8 mouse cellular contexts compared by ENCODE assay signal in genomic region chr11:95337129-95337813, GRCm38 (mm10). TPM values are rescaled to one million over a fixed set of nuclear protein-coding genes. Genes with fewer than 3 reads are reported as not detected.
A peak's percentile ranks its signal among the peaks of the same experiment; 100 is the strongest.
DNase-seq lines count a peak whose midpoint lies in the region; ATAC-seq and TF ChIP-seq lines count a peak whose summit lies in the region.

No protein-coding gene starts in this region.

- no peaks in the 10 kb centered on the region for H3K27me3 ChIP-seq in embryonic facial prominence, embryonic 12.5 days
- H3K27me3 ChIP-seq in kidney, adult 2 months (replicated peaks; ENCODE audit: control insufficient read depth, insufficient read depth, low read length), result no peaks in the 10 kb centered on the region
- H3K27me3 ChIP-seq in liver, embryonic 15.5 days, result no peaks in the 10 kb centered on the region
- no peaks in the 10 kb centered on the region for H3K27me3 ChIP-seq in stomach, embryonic 15.5 days (replicated peaks)

- peak overlapping the region; percentile 83 for H3K9ac ChIP-seq in embryonic facial prominence, embryonic 12.5 days
- peak overlapping the region; percentile 90 for H3K9ac ChIP-seq in liver, embryonic 15.5 days
- H3K9ac ChIP-seq in stomach, embryonic 15.5 days, result peak overlapping the region; percentile 66

- peaks cover 33% of the 10 kb centered on the region for H3K4me1 ChIP-seq in embryonic facial prominence, embryonic 12.5 days
- H3K4me1 ChIP-seq in kidney, adult 2 months (ENCODE audit: control insufficient read depth, insufficient read depth, low read length), result peaks cover 17% of the 10 kb centered on the region; the same call in 1 of the 2 replicates
- H3K4me1 ChIP-seq in liver, embryonic 15.5 days (replicated peaks), result peaks cover 81% of the 10 kb centered on the region
- H3K4me1 ChIP-seq in stomach, embryonic 15.5 days, result peaks cover 26% of the 10 kb centered on the region; the same call in 1 of the 2 replicates

- peak overlapping the region; percentile 54 for H3K4me2 ChIP-seq in embryonic facial prominence, embryonic 12.5 days (replicated peaks)
- peak overlapping the region; percentile 69 for H3K4me2 ChIP-seq in liver, embryonic 15.5 days
- H3K4me2 ChIP-seq in stomach, embryonic 15.5 days, result peak overlapping the region; percentile 81

- TF ChIP-seq CTCF in kidney, adult 2 months (conservative IDR thresholded peaks at IDR 0.05; ENCODE audit: insufficient read depth, insufficient read length, low read depth, low read length), result no peak

- H3K27ac ChIP-seq in embryonic facial prominence, embryonic 12.5 days, result peak overlapping the region; percentile 74
- peak overlapping the region; percentile 33; the same call in 1 of the 2 replicates for H3K27ac ChIP-seq in kidney, adult 2 months (ENCODE audit: insufficient read depth, low read depth, low read length)
- peak overlapping the region; percentile 97 for H3K27ac ChIP-seq in liver, embryonic 15.5 days (replicated peaks)
- H3K27ac ChIP-seq in stomach, embryonic 15.5 days, result peak overlapping the region; percentile 80

- H3K36me3 ChIP-seq in embryonic facial prominence, embryonic 12.5 days, result no peaks in the 10 kb centered on the region
- no peaks in the 10 kb centered on the region for H3K36me3 ChIP-seq in kidney, adult 2 months (ENCODE audit: control insufficient read depth, insufficient read depth, low read length)
- peaks cover 21% of the 10 kb centered on the region for H3K36me3 ChIP-seq in liver, embryonic 15.5 days (replicated peaks)
- no peaks in the 10 kb centered on the region for H3K36me3 ChIP-seq in stomach, embryonic 15.5 days

- peak; percentile 26 to 36 for DNase-seq in frontal cortex, postnatal 10 days (ENCODE audit: low spot score in 2 of 2)
- no peak for DNase-seq in frontal cortex, postnatal 25 days (ENCODE audit: low spot score in 2 of 2)
- peak; percentile 69 to 72 for DNase-seq in heart, adult 9 months (ENCODE audit: low spot score in 2 of 2)
- peak; percentile 58 for DNase-seq in kidney, adult 2 months
- DNase-seq in natural killer cell, adult 2 months (ENCODE audit: low spot score in 2 of 2), result peak; percentile 51 to 58

- H3K9me3 ChIP-seq in embryonic facial prominence, embryonic 12.5 days, result no peaks in the 10 kb centered on the region
- no peaks in the 10 kb centered on the region for H3K9me3 ChIP-seq in liver, embryonic 15.5 days (replicated peaks)
- no peaks in the 10 kb centered on the region for H3K9me3 ChIP-seq in stomach, embryonic 15.5 days

- peak; percentile 60 for ATAC-seq in embryonic facial prominence, embryonic 12.5 days (ENCODE audit: insufficient number of reproducible peaks, insufficient read depth, low FRiP score, low TSS enrichment)
- ATAC-seq in liver, embryonic 15.5 days (ENCODE audit: insufficient read depth), result peak; percentile 10
- ATAC-seq in stomach, embryonic 15.5 days (ENCODE audit: insufficient read depth, low FRiP score, low read depth), result peak; percentile 37

- H3K4me3 ChIP-seq in embryonic facial prominence, embryonic 12.5 days, result peak overlapping the region; percentile 95
- peak overlapping the region; percentile 87 for H3K4me3 ChIP-seq in kidney, adult 2 months (ENCODE audit: insufficient read depth, low read depth, low read length)
- peak overlapping the region; percentile 91 for H3K4me3 ChIP-seq in liver, embryonic 15.5 days (replicated peaks)
- H3K4me3 ChIP-seq in stomach, embryonic 15.5 days (replicated peaks), result peak overlapping the region; percentile 98

- 1% methylated on average over 50 of the region's 50 CpGs for WGBS in embryonic facial prominence, embryonic 12.5 days
- 2% methylated on average over 50 of the region's 50 CpGs for WGBS in kidney, adult 2 months
- under 1% methylated on average over 50 of the region's 50 CpGs for WGBS in liver, embryonic 15.5 days (ENCODE audit: insufficient replicate concordance)
- under 1% methylated on average over 50 of the region's 50 CpGs for WGBS in stomach, embryonic 15.5 days

- TF ChIP-seq POLR2A in kidney, adult 2 months (IDR thresholded peaks at IDR 0.05; ENCODE audit: low read depth, low read length), result no peak

RNA-seq across cellular contexts. Expression of gene Fam117a, which starts 0.5 kb away (rescaled TPM):
- 18.8 and 20.3 TPM in 2 replicates for polyA plus RNA-seq in embryonic facial prominence, embryonic 12.5 days (2016; fragmentation: Nextera tagmentation; extraction: Ambion mirVana)
- 20.8 and 22.7 TPM in 2 replicates for polyA plus RNA-seq in kidney, adult 2 months (2012; rRNA removed)
- polyA plus RNA-seq in liver, embryonic 15.5 days (2015; fragmentation: Nextera tagmentation; extraction: Ambion mirVana), result 75.3 and 78.9 TPM in 2 replicates
- polyA plus RNA-seq in stomach, embryonic 15.5 days (2015; fragmentation: Nextera tagmentation; extraction: Ambion mirVana), result 13.7 and 17.5 TPM in 2 replicates

RNA-seq across cellular contexts. Expression of gene Kat7, which starts 27.2 kb away (rescaled TPM):
- polyA plus RNA-seq in embryonic facial prominence, embryonic 12.5 days (2016; fragmentation: Nextera tagmentation; extraction: Ambion mirVana), result 77.8 and 82.1 TPM in 2 replicates
- 27.3 and 30.0 TPM in 2 replicates for polyA plus RNA-seq in kidney, adult 2 months (2012; rRNA removed)
- polyA plus RNA-seq in liver, embryonic 15.5 days (2015; fragmentation: Nextera tagmentation; extraction: Ambion mirVana), result 30.6 and 30.8 TPM in 2 replicates
- polyA plus RNA-seq in stomach, embryonic 15.5 days (2015; fragmentation: Nextera tagmentation; extraction: Ambion mirVana), result 57.1 and 62.3 TPM in 2 replicates

RNA-seq across cellular contexts. Expression of gene Slc35b1, which starts 47.2 kb away (rescaled TPM):
- 117 and 126 TPM in 2 replicates for polyA plus RNA-seq in embryonic facial prominence, embryonic 12.5 days (2016; fragmentation: Nextera tagmentation; extraction: Ambion mirVana)
- 63.6 and 70.6 TPM in 2 replicates for polyA plus RNA-seq in kidney, adult 2 months (2012; rRNA removed)
- polyA plus RNA-seq in liver, embryonic 15.5 days (2015; fragmentation: Nextera tagmentation; extraction: Ambion mirVana), result 39.2 and 40.6 TPM in 2 replicates
- 96.3 and 105 TPM in 2 replicates for polyA plus RNA-seq in stomach, embryonic 15.5 days (2015; fragmentation: Nextera tagmentation; extraction: Ambion mirVana)

Comparison
In these comparisons a context has a peak if more than half of its experiments do, and no peak if none do; other contexts are left out.
1. DNase-seq: peak in frontal cortex, postnatal 10 days (2 of 2), heart, adult 9 months (2 of 2), kidney, adult 2 months (single experiment) and natural killer cell, adult 2 months (2 of 2); none in frontal cortex, postnatal 25 days (0 of 2).
2. ATAC-seq: peak in every context shown above with its lines; median percentile 60 in embryonic facial prominence, embryonic 12.5 days; 37 in stomach, embryonic 15.5 days; 10 in liver, embryonic 15.5 days.
3. H3K27ac ChIP-seq: peak in every context shown above with its lines; median percentile 97 in liver, embryonic 15.5 days; 80 in stomach, embryonic 15.5 days; 74 in embryonic facial prominence, embryonic 12.5 days; 33 in kidney, adult 2 months.
4. Peak in every context shown above with its lines, with median percentiles within 50 percentile points of each other: H3K4me2 ChIP-seq, H3K4me3 ChIP-seq and H3K9ac ChIP-seq.